Mouse (Mus musculus): ENCODE measurements around the gene Dnmt1. TPM values are rescaled to one million over a fixed set of nuclear protein-coding genes. Genes with fewer than 3 reads are reported as not detected.
A peak's percentile ranks its signal among the peaks of the same experiment; 100 is the strongest.

The Dnmt1 gene
- polyA plus RNA-seq, 1 experiment from 2014 or later: 56.1 TPM

- no peak overlapping the region for H3K4me3 ChIP-seq (ENCODE audit: inconsistent target)
- peaks cover 26% of the 10 kb centered on the region for H3K36me3 ChIP-seq (ENCODE audit: inconsistent target)
- H3K27ac ChIP-seq: peak overlapping the region; percentile 85
- 88% methylated on average over 1 of the region's 2 CpGs for WGBS (ENCODE audit: missing documents)
- H3K79me2 ChIP-seq (ENCODE audit: inconsistent target): peaks cover 100% of the 10 kb centered on the region
These were observed 15.8 kb downstream of the Dnmt1 start for GRCm38 (mm10) chr9:20943911-20944310.

- no peak overlapping the region for H3K4me3 ChIP-seq (ENCODE audit: inconsistent target)
- peak overlapping the region; percentile 85 for H3K27ac ChIP-seq
- peaks cover 100% of the 10 kb centered on the region for H3K79me2 ChIP-seq (ENCODE audit: inconsistent target)
- H3K36me3 ChIP-seq (ENCODE audit: inconsistent target): peaks cover 32% of the 10 kb centered on the region
- 89% methylated on average over 7 of the region's 7 CpGs for WGBS (ENCODE audit: missing documents)
These were observed 16.3 kb downstream of the Dnmt1 start for GRCm38 (mm10) chr9:20943396-20943795.

- Histone ChIP-seq H3K36me3 (ENCODE audit: inconsistent target) (peaks cover 94% of the 10 kb centered on the region), H3K79me2 (ENCODE audit: inconsistent target) (no peaks in the 10 kb centered on the region), H3K4me3 (ENCODE audit: inconsistent target) (no peak overlapping the region), H3K27ac (no peak overlapping the region)
- WGBS (ENCODE audit: missing documents): 55% methylated on average over 3 of the region's 3 CpGs
These were observed 36.4 kb downstream of the Dnmt1 start for GRCm38 (mm10) chr9:20923258-20923657.

- Histone ChIP-seq H3K27ac (no peak overlapping the region), H3K79me2 (ENCODE audit: inconsistent target) (no peaks in the 10 kb centered on the region), H3K4me3 (ENCODE audit: inconsistent target) (no peak overlapping the region), H3K36me3 (ENCODE audit: inconsistent target) (peaks cover 100% of the 10 kb centered on the region)
- 82% methylated on average over 4 of the region's 4 CpGs for WGBS (ENCODE audit: missing documents)
These were observed 43.5 kb downstream of the Dnmt1 start for GRCm38 (mm10) chr9:20916160-20916559.

GRCm38 (mm10) chr9:20909948-20910347 is 49.7 kb downstream of the Dnmt1 start:
- H3K4me3 ChIP-seq (ENCODE audit: inconsistent target): no peak overlapping the region
- no peaks in the 10 kb centered on the region for H3K79me2 ChIP-seq (ENCODE audit: inconsistent target)
- WGBS (ENCODE audit: missing documents): 99% methylated on average over 9 of the region's 9 CpGs
- peaks cover 90% of the 10 kb centered on the region for H3K36me3 ChIP-seq (ENCODE audit: inconsistent target)
- no peak overlapping the region for H3K27ac ChIP-seq

- 70% methylated on average over 6 of the region's 6 CpGs for WGBS (ENCODE audit: missing documents)
- H3K4me3 ChIP-seq (ENCODE audit: inconsistent target): no peak overlapping the region
- H3K79me2 ChIP-seq (ENCODE audit: inconsistent target): peaks cover 10% of the 10 kb centered on the region
- H3K36me3 ChIP-seq (ENCODE audit: inconsistent target): peaks cover 11% of the 10 kb centered on the region; the same call in 1 of the 2 replicates
- H3K27ac ChIP-seq: no peak overlapping the region
These were observed 57.6 kb downstream of the Dnmt1 start for GRCm38 (mm10) chr9:20902174-20902491.

- H3K79me2 ChIP-seq (ENCODE audit: inconsistent target): peaks cover 15% of the 10 kb centered on the region
- H3K36me3 ChIP-seq (ENCODE audit: inconsistent target): peaks cover 6% of the 10 kb centered on the region; the same call in 1 of the 2 replicates
- no peak overlapping the region for H3K4me3 ChIP-seq (ENCODE audit: inconsistent target)
- no peak overlapping the region for H3K27ac ChIP-seq
- WGBS (ENCODE audit: missing documents): 14% methylated on average over 10 of the region's 13 CpGs
These were observed 58.1 kb downstream of the Dnmt1 start for GRCm38 (mm10) chr9:20901466-20902173.

- Histone ChIP-seq H3K27ac (peak within 1 kb of the TSS; percentile 15; the same call in 1 of the 2 replicates), H3K36me3 (ENCODE audit: inconsistent target) (peaks cover 25% of the 10 kb centered on the region), H3K4me3 (ENCODE audit: inconsistent target) (peak within 1 kb of the TSS; percentile 81), H3K79me2 (ENCODE audit: inconsistent target) (peaks cover 26% of the 10 kb centered on the region)
- WGBS (ENCODE audit: missing documents): 10% methylated on average over 33 of the region's 34 CpGs
These were observed 61.1 kb downstream of the Dnmt1 start, which contains the start of gene Eif3g for GRCm38 (mm10) chr9:20898511-20899073. Eif3g (minus strand) TSS chr9:20898623.

- 4% methylated on average over 39 of the region's 39 CpGs for WGBS (ENCODE audit: missing documents)
- H3K27ac ChIP-seq: peak overlapping the region; percentile 15; the same call in 1 of the 2 replicates
- H3K4me3 ChIP-seq (ENCODE audit: inconsistent target): peak overlapping the region; percentile 81
- H3K36me3 ChIP-seq (ENCODE audit: inconsistent target): peaks cover 31% of the 10 kb centered on the region
- peaks cover 26% of the 10 kb centered on the region for H3K79me2 ChIP-seq (ENCODE audit: inconsistent target)
These were observed 61.8 kb downstream of the Dnmt1 start for GRCm38 (mm10) chr9:20897736-20898510.

- peaks cover 26% of the 10 kb centered on the region for H3K79me2 ChIP-seq (ENCODE audit: inconsistent target)
- 98% methylated on average over 8 of the region's 9 CpGs for WGBS (ENCODE audit: missing documents)
- H3K4me3 ChIP-seq (ENCODE audit: inconsistent target): no peak overlapping the region
- no peak overlapping the region for H3K27ac ChIP-seq
- peaks cover 50% of the 10 kb centered on the region for H3K36me3 ChIP-seq (ENCODE audit: inconsistent target)
These were observed 64.3 kb downstream of the Dnmt1 start for GRCm38 (mm10) chr9:20895382-20895781.

GRCm38 (mm10) chr9:20894629-20895028 is 65.1 kb downstream of the Dnmt1 start:
- Histone ChIP-seq H3K27ac (no peak overlapping the region), H3K79me2 (ENCODE audit: inconsistent target) (peaks cover 30% of the 10 kb centered on the region), H3K36me3 (ENCODE audit: inconsistent target) (peaks cover 52% of the 10 kb centered on the region), H3K4me3 (ENCODE audit: inconsistent target) (no peak overlapping the region)
- WGBS (ENCODE audit: missing documents): 93% methylated on average over 15 of the region's 15 CpGs

GRCm38 (mm10) chr9:20893590-20894343 is 65.9 kb downstream of the Dnmt1 start:
- no peak overlapping the region for H3K4me3 ChIP-seq (ENCODE audit: inconsistent target)
- WGBS (ENCODE audit: missing documents): 89% methylated on average over 12 of the region's 13 CpGs

GRCm38 (mm10) chr9:20893069-20893468 is 66.6 kb downstream of the Dnmt1 start:
- Histone ChIP-seq H3K4me3 (ENCODE audit: inconsistent target) (no peak overlapping the region), H3K36me3 (ENCODE audit: inconsistent target) (peaks cover 52% of the 10 kb centered on the region), H3K79me2 (ENCODE audit: inconsistent target) (peaks cover 44% of the 10 kb centered on the region), H3K27ac (no peak overlapping the region)
- 82% methylated on average over 5 of the region's 5 CpGs for WGBS (ENCODE audit: missing documents)

More at GRCm38 (mm10) chr9:20893590-20894343, 65.9 kb downstream of the Dnmt1 start:
- Histone ChIP-seq H3K79me2 (ENCODE audit: inconsistent target) (peaks cover 39% of the 10 kb centered on the region), H3K36me3 (ENCODE audit: inconsistent target) (peaks cover 52% of the 10 kb centered on the region), H3K27ac (no peak overlapping the region)

- WGBS (ENCODE audit: missing documents): 81% methylated on average over 5 of the region's 5 CpGs
- no peak overlapping the region for H3K27ac ChIP-seq
- H3K79me2 ChIP-seq (ENCODE audit: inconsistent target): peaks cover 35% of the 10 kb centered on the region
- no peak overlapping the region for H3K4me3 ChIP-seq (ENCODE audit: inconsistent target)
- peaks cover 52% of the 10 kb centered on the region for H3K36me3 ChIP-seq (ENCODE audit: inconsistent target)
These were observed 67.5 kb downstream of the Dnmt1 start for GRCm38 (mm10) chr9:20892104-20892653.

Data from macrophage (primary cell).